Comparison of ENCODE assay signal across 8 mouse cellular contexts in genomic region chr1:180945001-180945980, GRCm38 (mm10). TPM values are rescaled to one million over a fixed set of nuclear protein-coding genes. Genes with fewer than 3 reads are reported as not detected.
A peak's percentile ranks its signal among the peaks of the same experiment; 100 is the strongest.
DNase-seq lines count a peak whose midpoint lies in the region; ATAC-seq and TF ChIP-seq lines count a peak whose summit lies in the region.

No protein-coding gene starts in this region.

- H3K4me2 ChIP-seq in embryonic facial prominence, embryonic 11.5 days (ENCODE audit: low read depth, low read length): peak overlapping the region; percentile 8; the same call in 1 of the 2 replicates
- H3K4me2 ChIP-seq in kidney, embryonic 15.5 days: peak overlapping the region; percentile 53
- peak overlapping the region; percentile 62 for H3K4me2 ChIP-seq in liver, postnatal 0 days (ENCODE audit: low read depth, low read length)

- H3K9me3 ChIP-seq in ES-E14 (ENCODE audit: control insufficient read depth, insufficient read depth, low read depth, low read length): no peaks in the 10 kb centered on the region
- no peaks in the 10 kb centered on the region for H3K9me3 ChIP-seq in embryonic facial prominence, embryonic 11.5 days (replicated peaks; ENCODE audit: control insufficient read depth, low read length)
- H3K9me3 ChIP-seq in kidney, embryonic 15.5 days (replicated peaks): no peaks in the 10 kb centered on the region
- H3K9me3 ChIP-seq in liver, postnatal 0 days (ENCODE audit: low read length): no peaks in the 10 kb centered on the region

- peak overlapping the region; percentile 27; the same call in 1 of the 2 replicates for H3K27ac ChIP-seq in ES-E14 (ENCODE audit: insufficient read depth, low read depth, low read length, poor library complexity, severe bottlenecking)
- no peak overlapping the region for H3K27ac ChIP-seq in embryonic facial prominence, embryonic 11.5 days (replicated peaks; ENCODE audit: low read depth, low read length)
- peak overlapping the region; percentile 72 for H3K27ac ChIP-seq in kidney, embryonic 15.5 days
- H3K27ac ChIP-seq in liver, postnatal 0 days (ENCODE audit: low read depth): peak overlapping the region; percentile 93

- in situ Hi-C loops in ES-E14 (cut with MboI; ENCODE audit: low sequenced_read_pairs in 2 of 2, unreplicated experiment in 2 of 2): no loop called here

- ATAC-seq in embryonic facial prominence, embryonic 11.5 days (replicated peaks; ENCODE audit: insufficient number of reproducible peaks, low FRiP score, low TSS enrichment, low read depth): peak; percentile 84
- ATAC-seq in kidney, embryonic 15.5 days (replicated peaks; ENCODE audit: low FRiP score): peak; percentile 72
- peak; percentile 53 for ATAC-seq in liver, postnatal 0 days
- no peak for ATAC-seq in cerebellum, adult (ENCODE audit: insufficient number of reproducible peaks, low FRiP score, low TSS enrichment)

- 20% methylated on average over 20 of the region's 20 CpGs for WGBS in embryonic facial prominence, embryonic 11.5 days
- WGBS in kidney, embryonic 15.5 days: 31% methylated on average over 20 of the region's 20 CpGs
- 27% methylated on average over 20 of the region's 20 CpGs for whole genome bisulfite sequencing in liver, postnatal 0 days (ENCODE audit: insufficient replicate concordance)

- TF ChIP-seq EP300 in liver, postnatal 0 days (IDR thresholded peaks at IDR 0.05; ENCODE audit: low read depth): no peak

- H3K27me3 ChIP-seq in embryonic facial prominence, embryonic 11.5 days (ENCODE audit: control insufficient read depth, insufficient read depth, low read length): peaks cover 20% of the 10 kb centered on the region
- peaks cover 22% of the 10 kb centered on the region for H3K27me3 ChIP-seq in kidney, embryonic 15.5 days
- no peaks in the 10 kb centered on the region for H3K27me3 ChIP-seq in liver, postnatal 0 days (ENCODE audit: insufficient read depth, low read length)

- H3K9ac ChIP-seq in ES-E14 (ENCODE audit: insufficient read depth, low read depth, low read length, poor library complexity, severe bottlenecking): peak overlapping the region; percentile 25; the same call in 1 of the 2 replicates
- H3K9ac ChIP-seq in embryonic facial prominence, embryonic 11.5 days (replicated peaks; ENCODE audit: low read length): peak overlapping the region; percentile 25
- H3K9ac ChIP-seq in kidney, embryonic 15.5 days: no peak overlapping the region
- H3K9ac ChIP-seq in liver, postnatal 0 days (replicated peaks): peak overlapping the region; percentile 42

- TF ChIP-seq CTCF in liver, postnatal 0 days (IDR thresholded peaks at IDR 0.05; ENCODE audit: low read depth): no peak

- DNase-seq in 3134 (ENCODE audit: extremely low read depth, insufficient read length, low spot score) (peak; percentile 80), ES-E14 (ENCODE audit: low read depth, low spot score) (no peak)
- DNase-seq in embryonic facial prominence, embryonic 11.5 days (ENCODE audit: low spot score): peak; percentile 77
- peak; percentile 68 to 72 for DNase-seq in heart, adult 9 months (ENCODE audit: low spot score in 2 of 2)
- DNase-seq in liver, postnatal 0 days: peak; percentile 65
- peak; percentile 54 for DNase-seq in retina, embryonic 14.5 days (ENCODE audit: low spot score)

- H3K4me1 ChIP-seq in ES-E14 (ENCODE audit: control insufficient read depth in 2 of 2, insufficient read depth in 2 of 2, low read length in 2 of 2, poor library complexity in 1 of 2): peaks cover 14 to 33% of the 10 kb centered on the region in 2 experiments
- no peaks in the 10 kb centered on the region; the same call in 1 of the 2 replicates for H3K4me1 ChIP-seq in embryonic facial prominence, embryonic 11.5 days (ENCODE audit: control insufficient read depth, insufficient read depth, low read length)
- H3K4me1 ChIP-seq in kidney, embryonic 15.5 days: peaks cover 54% of the 10 kb centered on the region
- H3K4me1 ChIP-seq in liver, postnatal 0 days (ENCODE audit: insufficient read depth): peaks cover 51% of the 10 kb centered on the region

- H3K4me3 ChIP-seq in ES-E14 (ENCODE audit: insufficient read depth in 1 of 2, low read depth in 1 of 2, low read length in 2 of 2, poor library complexity in 1 of 2, severe bottlenecking in 1 of 2): peak overlapping the region; percentile 24 to 67; a peak in 3 of 4 replicates
- H3K4me3 ChIP-seq in embryonic facial prominence, embryonic 11.5 days (ENCODE audit: low read depth, low read length): no peak overlapping the region; the same call in 1 of the 2 replicates
- H3K4me3 ChIP-seq in kidney, embryonic 15.5 days (replicated peaks): peak overlapping the region; percentile 23
- H3K4me3 ChIP-seq in liver, postnatal 0 days (ENCODE audit: low read depth, low read length): peak overlapping the region; percentile 22

- peaks cover 6% of the 10 kb centered on the region; the same call in 1 of the 2 replicates for H3K36me3 ChIP-seq in ES-E14 (ENCODE audit: control insufficient read depth, insufficient read depth, low read length, poor library complexity, severe bottlenecking)
- H3K36me3 ChIP-seq in embryonic facial prominence, embryonic 11.5 days (replicated peaks; ENCODE audit: control insufficient read depth, insufficient read depth, low read depth, low read length): no peaks in the 10 kb centered on the region
- peaks cover 12% of the 10 kb centered on the region; the same call in 1 of the 2 replicates for H3K36me3 ChIP-seq in kidney, embryonic 15.5 days
- H3K36me3 ChIP-seq in liver, postnatal 0 days (replicated peaks; ENCODE audit: insufficient read depth, low read length): peaks cover 24% of the 10 kb centered on the region

TF ChIP-seq in ES-E14, 5 proteins besides CTCF, POLR2A, EP300 and RAD21:
- TF ChIP-seq CHD2 (IDR thresholded peaks at IDR 0.05; ENCODE audit: low read depth, low read length) (no peak), ZNF384 (IDR thresholded peaks at IDR 0.05; ENCODE audit: low read depth, low read length) (no peak), HCFC1 (IDR thresholded peaks at IDR 0.05; ENCODE audit: borderline replicate concordance, insufficient read depth, low read length) (no peak)
TF ChIP-seq in ES-E14: peak in this region for 0.

RNA-seq across cellular contexts. Expression of gene Tmem63a, which starts 3.1 kb away (rescaled TPM):
- 14.7 and 30.5 TPM in 2 replicates for total RNA-seq in ES-E14 (2012; rRNA removed)
- polyA plus RNA-seq in embryonic facial prominence, embryonic 11.5 days (2014; fragmentation: Nextera tagmentation; extraction: Ambion mirVana): 3.1 TPM in 2 replicates
- polyA plus RNA-seq in kidney, embryonic 15.5 days (2015; fragmentation: Nextera tagmentation; extraction: Ambion mirVana): 10.2 and 12.5 TPM in 2 replicates
- 6.3 and 7.4 TPM in 2 replicates for polyA plus RNA-seq in liver, postnatal 0 days (2015; fragmentation: Nextera tagmentation; extraction: Ambion mirVana)

RNA-seq across cellular contexts. Expression of gene Lefty1, which starts 10.5 kb away (rescaled TPM):
- total RNA-seq in ES-E14 (2012; rRNA removed): 281 and 714 TPM in 2 replicates
- polyA plus RNA-seq in embryonic facial prominence, embryonic 11.5 days (2014; fragmentation: Nextera tagmentation; extraction: Ambion mirVana): 0.33 and 0.38 TPM in 2 replicates
- 1.3 TPM in 2 replicates for polyA plus RNA-seq in kidney, embryonic 15.5 days (2015; fragmentation: Nextera tagmentation; extraction: Ambion mirVana)
- polyA plus RNA-seq in liver, postnatal 0 days (2015; fragmentation: Nextera tagmentation; extraction: Ambion mirVana): 1.6 and 2.2 TPM in 2 replicates

RNA-seq across cellular contexts. Expression of gene Pycr2, which starts 41.2 kb away (rescaled TPM):
- 122 and 151 TPM in 2 replicates for total RNA-seq in ES-E14 (2012; rRNA removed)
- 92.7 and 106 TPM in 2 replicates for polyA plus RNA-seq in embryonic facial prominence, embryonic 11.5 days (2014; fragmentation: Nextera tagmentation; extraction: Ambion mirVana)
- polyA plus RNA-seq in kidney, embryonic 15.5 days (2015; fragmentation: Nextera tagmentation; extraction: Ambion mirVana): 96.2 and 103 TPM in 2 replicates
- 33.3 and 43.4 TPM in 2 replicates for polyA plus RNA-seq in liver, postnatal 0 days (2015; fragmentation: Nextera tagmentation; extraction: Ambion mirVana)

RNA-seq across cellular contexts. Expression of gene Lefty2, which starts 52.4 kb away (rescaled TPM):
- total RNA-seq in ES-E14 (2012; rRNA removed): 68.3 and 219 TPM in 2 replicates
- 0.08 TPM in 1 of 2 replicates, not detected in the other for polyA plus RNA-seq in embryonic facial prominence, embryonic 11.5 days (2014; fragmentation: Nextera tagmentation; extraction: Ambion mirVana)
- polyA plus RNA-seq in kidney, embryonic 15.5 days (2015; fragmentation: Nextera tagmentation; extraction: Ambion mirVana): 0.12 TPM in 1 of 2 replicates, not detected in the other
- polyA plus RNA-seq in liver, postnatal 0 days (2015; fragmentation: Nextera tagmentation; extraction: Ambion mirVana): not detected in 2 replicates

Comparison
In these comparisons a context has a peak if more than half of its experiments do, and no peak if none do; other contexts are left out.
1. H3K4me2 ChIP-seq: peak in every context shown above with its lines; median percentile 62 in liver, postnatal 0 days; 53 in kidney, embryonic 15.5 days; 8 in embryonic facial prominence, embryonic 11.5 days.